Mouse (Mus musculus) stomach, postnatal 0 days (tissue): Measurements from ENCODE around the gene Cacna2d3.

Experiments
- CTCF ChIP-seq: IDR thresholded peaks from 2 replicates; pipeline ENCODE4 v1.5.1; 2016; ENCODE audit warnings: antibody characterized with exemption, low read depth, mild to moderate bottlenecking, moderate library complexity
- EP300 ChIP-seq: optimal IDR thresholded peaks from 2 replicates; pipeline ENCODE3; 2016; ENCODE audit warnings: antibody characterized with exemption

DNA sequence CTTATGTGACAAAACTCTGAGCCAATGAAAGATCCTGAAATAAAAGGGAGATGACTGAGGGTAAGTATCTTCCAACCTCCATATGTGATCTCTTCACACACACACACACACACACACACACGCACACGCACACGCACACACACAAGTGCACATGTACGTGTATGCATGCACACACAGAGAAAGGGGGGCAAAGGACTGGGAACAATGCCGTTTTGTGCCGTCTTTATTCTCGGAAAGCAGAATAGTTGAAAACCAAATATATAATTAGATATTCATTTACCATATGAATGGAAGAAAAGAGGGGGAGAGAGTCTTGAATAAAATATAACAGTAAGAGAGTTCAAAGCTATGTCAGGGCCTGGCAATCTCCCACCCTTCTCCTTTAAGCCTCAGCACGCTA lies 163.2 kb downstream of the Cacna2d3 start:
- TF ChIP-seq CTCF, result no peak
- TF ChIP-seq EP300, result no peak
